Mouse (Mus musculus) colon, adult 2 months (tissue): ENCODE measurements around the gene Gm26965. TPM values are rescaled to one million over a fixed set of nuclear protein-coding genes. Genes with fewer than 3 reads are reported as not detected.

Experiments
- polyA plus RNA-seq: library from polyadenylated mRNA; depleted of rRNA; stranded (reverse); fragments of >200 nt; gene quantifications from 2 replicates; pipeline ENCODE4 v1.2.3, GENCODE M21; 2012; rRNA removed

The Gm26965 gene
- polyA plus RNA-seq = not detected in 2 replicates

GRCm38 (mm10) chr13:67525753-67526410 lies at the start of gene Gm26965, which contains the start of gene Zfp87:
Gm26965 (minus strand) TSS chr13:67526151.
Zfp87 (minus strand) TSS chr13:67526177.

DNA sequence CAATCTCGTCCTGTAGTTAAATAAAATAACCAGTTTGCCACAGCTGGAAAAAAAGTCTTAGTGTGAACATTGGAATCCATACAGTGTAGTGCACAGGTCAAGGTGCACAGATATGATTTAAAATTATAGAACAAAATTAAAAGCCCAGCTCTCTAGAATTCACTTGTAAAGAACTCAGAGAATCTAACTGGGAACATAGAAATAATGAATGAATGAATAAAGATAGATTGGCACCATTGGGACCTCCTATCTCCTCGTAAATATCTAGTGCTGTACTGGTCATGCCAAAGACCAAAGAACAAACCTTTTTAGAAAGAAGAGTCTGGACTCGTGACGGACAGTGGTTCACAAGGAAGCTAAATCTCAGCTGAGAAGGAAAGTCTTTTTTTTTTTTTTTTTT lies 27.8 kb upstream of the Gm26965 start, which contains the start of gene Zfp748:
Zfp748 (minus strand) TSS at position 101 of the 400 bp plus-strand sequence.

DNA sequence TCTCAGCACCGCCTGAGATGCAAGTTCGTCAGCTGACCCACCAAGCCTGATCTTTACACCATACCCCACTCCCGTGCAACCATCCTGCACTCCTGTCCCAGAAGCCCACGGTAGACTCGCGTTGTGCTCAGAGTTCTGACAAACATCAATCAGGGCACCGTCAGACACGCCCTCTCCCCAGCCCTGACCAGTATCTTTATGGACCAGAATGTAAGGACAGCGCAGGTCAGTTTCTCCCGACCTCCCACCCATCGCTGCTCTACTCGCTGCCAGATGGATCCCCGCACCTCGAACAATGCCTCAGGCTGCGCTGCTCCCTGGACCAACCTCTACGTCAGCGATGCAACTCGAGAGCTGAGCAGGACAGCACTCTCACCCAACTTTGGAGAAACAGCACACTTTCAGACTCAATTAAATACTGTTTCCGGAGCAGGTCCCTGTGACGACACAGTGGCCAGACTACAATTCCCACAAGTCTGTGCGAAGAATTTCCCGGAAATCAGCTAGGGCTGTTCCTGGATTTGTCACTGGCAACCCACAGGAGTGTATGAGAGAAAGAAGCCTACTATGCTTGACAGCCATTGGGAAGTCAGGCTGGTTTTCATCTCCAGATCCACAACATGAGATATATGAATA lies 25.7 kb downstream of the Gm26965 start, which contains the start of gene Zfp58:
Zfp58 (minus strand) TSS at position 472 of the 636 bp plus-strand sequence.

DNA sequence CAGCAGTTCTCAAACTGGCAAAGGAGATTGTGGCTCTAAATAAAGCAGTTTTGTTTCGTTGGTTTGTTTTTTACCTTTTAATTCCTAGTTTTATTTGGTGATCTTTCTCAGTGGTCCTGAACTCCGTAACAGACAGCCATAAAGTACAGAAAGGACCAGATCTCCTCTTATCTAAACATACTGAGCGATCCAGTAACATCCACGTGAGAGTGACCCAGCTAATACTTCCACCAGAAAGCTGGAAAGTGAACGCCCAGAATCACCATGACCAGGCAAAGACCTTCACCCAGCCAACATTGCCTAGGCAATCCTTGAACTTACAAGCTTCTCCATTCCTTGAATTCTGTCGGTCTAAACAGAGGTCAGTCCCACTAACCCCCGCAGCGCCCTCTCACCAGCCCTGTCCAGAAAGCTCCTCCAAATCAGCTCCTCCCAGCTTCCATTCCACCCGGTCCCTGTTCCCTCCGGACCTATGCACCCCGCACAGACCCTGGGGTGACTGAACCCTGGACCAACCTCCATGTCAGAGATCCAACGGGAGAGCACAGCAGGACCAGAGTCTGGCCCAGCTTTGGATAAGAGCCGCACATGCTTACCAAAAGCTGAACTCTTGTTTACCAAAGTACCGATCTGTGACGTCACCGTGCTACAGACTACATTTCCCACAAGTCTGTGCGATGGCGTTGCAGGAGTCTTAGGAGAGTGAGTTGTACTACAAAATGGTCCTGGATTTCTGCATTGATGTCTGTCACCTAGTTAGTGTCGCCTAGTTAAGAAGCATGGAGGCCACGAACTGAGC lies 42.1 kb downstream of the Gm26965 start, which contains the start of gene Zfp874b:
Zfp874b (minus strand) TSS at position 634 of the 799 bp plus-strand sequence.

DNA sequence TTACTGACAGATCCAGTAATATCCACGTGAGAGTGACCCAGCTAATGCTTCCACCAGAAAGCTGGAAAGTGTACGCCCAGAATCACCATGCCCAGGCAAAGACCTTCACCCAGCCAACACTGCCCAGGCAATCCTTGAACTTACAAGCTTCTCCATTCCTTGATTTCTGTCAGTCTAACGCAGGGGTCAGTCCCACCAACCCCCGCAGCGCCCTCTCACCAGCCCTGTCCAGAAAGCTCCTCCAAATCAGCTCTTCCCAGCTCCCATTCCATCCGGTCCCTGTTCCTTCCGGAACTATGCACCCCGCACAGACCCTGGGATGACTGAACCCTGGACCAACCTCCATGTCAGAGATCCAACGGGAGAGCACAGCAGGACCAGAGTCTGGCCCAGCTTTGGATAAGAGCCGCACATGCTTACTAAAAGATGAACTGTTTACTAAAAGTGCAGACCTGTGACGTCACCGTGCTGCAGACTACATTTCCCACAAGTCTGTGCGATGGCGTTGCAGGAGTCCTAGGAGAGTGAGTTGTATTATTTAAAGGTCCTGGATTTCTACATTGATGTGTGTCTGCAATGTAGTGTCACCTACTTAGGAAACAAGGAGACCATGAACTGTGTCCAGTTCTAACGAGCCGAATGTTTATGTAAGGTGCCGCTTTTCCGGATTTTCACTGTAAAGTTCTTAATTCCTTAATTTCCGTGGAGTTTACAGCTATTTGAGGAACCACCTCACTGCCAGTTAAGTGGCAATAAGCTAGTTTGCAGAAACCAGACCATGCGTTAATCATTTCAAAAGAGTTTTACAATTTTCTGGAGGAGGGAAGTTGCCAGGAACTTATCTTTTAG lies 74.6 kb downstream of the Gm26965 start, which contains the start of gene Zfp874a:
Zfp874a (minus strand) TSS at position 453 of the 849 bp plus-strand sequence.

Other genes with a start within 250 kb of the Gm26965 start
- gene Zfp458, start 247.7 kb downstream of the Gm26965 start, polyA plus RNA-seq = 0.23 and 0.35 TPM in 2 replicates
- gene Zfp457, start 219.7 kb downstream of the Gm26965 start, polyA plus RNA-seq = 0.97 and 1.0 TPM in 2 replicates
- gene Zfp595, start 193.6 kb downstream of the Gm26965 start, polyA plus RNA-seq = 0.31 TPM in 2 replicates
- not detected in 2 replicates for gene Gm28044, start 165.6 kb downstream of the Gm26965 start, polyA plus RNA-seq
- 0.09 and 0.12 TPM in 2 replicates for gene Zfp953, start 165.5 kb downstream of the Gm26965 start, polyA plus RNA-seq
- gene Gm28041, start 150.4 kb downstream of the Gm26965 start, polyA plus RNA-seq = not detected in 2 replicates
- 0.06 and 0.15 TPM in 2 replicates for gene Zfp456, start 150.3 kb downstream of the Gm26965 start, polyA plus RNA-seq
- gene Zfp429, start 126.3 kb downstream of the Gm26965 start, polyA plus RNA-seq = 0.62 and 1.6 TPM in 2 replicates
- 0.19 and 0.37 TPM in 2 replicates for gene Zfp459, start 104.7 kb downstream of the Gm26965 start, polyA plus RNA-seq
- 0.35 and 0.38 TPM in 2 replicates for gene Zfp874a, start 74.5 kb downstream of the Gm26965 start, polyA plus RNA-seq
- 0.61 and 1.3 TPM in 2 replicates for gene Zfp874b, start 41.9 kb downstream of the Gm26965 start, polyA plus RNA-seq
- 0.43 and 0.49 TPM in 2 replicates for gene Zfp58, start 25.6 kb downstream of the Gm26965 start, polyA plus RNA-seq
- gene Zfp87, start within 50 bp of the Gm26965 start, polyA plus RNA-seq = 11.0 and 11.9 TPM in 2 replicates
- gene Zfp748, start 27.7 kb upstream of the Gm26965 start, polyA plus RNA-seq = 2.3 and 2.7 TPM in 2 replicates
- 0.19 TPM in 2 replicates for gene Zfp729b, start 83.6 kb upstream of the Gm26965 start, polyA plus RNA-seq
- not detected in 2 replicates for gene Gm49345, start 111.6 kb upstream of the Gm26965 start, polyA plus RNA-seq
- 0.28 and 0.42 TPM in 2 replicates for gene Zfp729a, start 111.6 kb upstream of the Gm26965 start, polyA plus RNA-seq
- 2.5 and 2.8 TPM in 2 replicates for gene Zfp738, start 160.9 kb upstream of the Gm26965 start, polyA plus RNA-seq
- 0.26 and 0.46 TPM in 2 replicates for gene Zfp65, start 203.0 kb upstream of the Gm26965 start, polyA plus RNA-seq
- gene Zfp85, start 229.1 kb upstream of the Gm26965 start, polyA plus RNA-seq = 0.06 and 0.27 TPM in 2 replicates